Mouse (Mus musculus) heart, embryonic 11.5 days (tissue): ENCODE results near the gene Wdr95. TPM values are rescaled to one million over a fixed set of nuclear protein-coding genes. Genes with fewer than 3 reads are reported as not detected.

Source experiments
- ATAC-seq: fragments of 200-750 bp; cut with Nextera tagmentation; replicated peaks from 2 replicates; pipeline ENCODE4 v1.8.0; 2017; ENCODE audit warnings: moderate library complexity; ENCODE audit not compliant: insufficient number of reproducible peaks, low FRiP score, low TSS enrichment
- H3K27ac ChIP-seq: fragments of 300-500 bp; sonication (generic); 2 replicates; pipeline ENCODE4 v1.5.1; 2014; ENCODE audit warnings: mild to moderate bottlenecking, low read depth, low read length
- H3K27me3 ChIP-seq: fragments of 300-500 bp; sonication (generic); 2 replicates; pipeline ENCODE4 v1.6.1; 2014; ENCODE audit warnings: mild to moderate bottlenecking, low read length, mixed read lengths; ENCODE audit not compliant: control insufficient read depth, insufficient read depth
- H3K36me3 ChIP-seq: fragments of 300-500 bp; sonication (generic); 2 replicates; pipeline ENCODE4 v1.6.1; 2014; ENCODE audit warnings: mild to moderate bottlenecking, low read length, moderate library complexity, mixed read lengths; ENCODE audit not compliant: control insufficient read depth, insufficient read depth
- H3K4me1 ChIP-seq: fragments of 300-500 bp; sonication (generic); 2 replicates; pipeline ENCODE4 v1.6.1; 2014; ENCODE audit warnings: low read length; ENCODE audit not compliant: control insufficient read depth, insufficient read depth
- H3K4me2 ChIP-seq: fragments of 300-500 bp; sonication (generic); 2 replicates; pipeline ENCODE4 v1.6.1; 2014; ENCODE audit warnings: mild to moderate bottlenecking, moderate library complexity
- H3K4me3 ChIP-seq: fragments of 300-500 bp; sonication (generic); 2 replicates; pipeline ENCODE4 v1.5.1; 2014; ENCODE audit warnings: low read depth, low read length
- H3K9ac ChIP-seq: fragments of 300-500 bp; sonication (generic); 2 replicates; pipeline ENCODE4 v1.6.1; 2014; ENCODE audit warnings: mild to moderate bottlenecking, low read depth, low read length, moderate library complexity
- H3K9me3 ChIP-seq: fragments of 300-500 bp; sonication (generic); replicated peaks from 2 replicates; pipeline ENCODE4 v1.6.1; 2016; ENCODE audit warnings: low read length; ENCODE audit not compliant: control insufficient read depth
- WGBS: fragments of 180-500 bp; shearing (Covaris S2); extraction: QIAGEN DNeasy Blood & Tissue Kit; methylation state at CpG from one replicate; pipeline ENCODE4 v1.1.7; 2014; ENCODE audit not compliant: insufficient replicate concordance; 5-methylcytosine and 5-hydroxymethylcytosine counted together
- polyA plus RNA-seq: library from polyadenylated mRNA; unstranded; fragments of >200 nt; fragmentation: Nextera tagmentation; extraction: Ambion mirVana; gene quantifications from 2 replicates; pipeline ENCODE4 v1.2.1, GENCODE M21; 2014

The Wdr95 gene
- polyA plus RNA-seq, 1 experiment from 2014 or later = 0.09 TPM

- peaks cover 2% of the 10 kb centered on the region; the same call in 1 of the 2 replicates for H3K27me3 ChIP-seq
- H3K27ac ChIP-seq = no peak overlapping the region
- no peaks in the 10 kb centered on the region for H3K4me1 ChIP-seq
- no peak overlapping the region for H3K9ac ChIP-seq
- no peaks in the 10 kb centered on the region for H3K36me3 ChIP-seq
- H3K9me3 ChIP-seq = no peaks in the 10 kb centered on the region
- no peak overlapping the region; the same call in 1 of the 2 replicates for H3K4me2 ChIP-seq
- no peak overlapping the region for H3K4me3 ChIP-seq
- WGBS = 46% methylated on average over 8 of the region's 10 CpGs
- no peak for ATAC-seq
Observed at GRCm38 (mm10) chr5:149551179-149551578, 22.7 kb downstream of the Wdr95 start.

- H3K27ac ChIP-seq = no peak overlapping the region
- no peaks in the 10 kb centered on the region for H3K9me3 ChIP-seq
- no peaks in the 10 kb centered on the region for H3K4me1 ChIP-seq
- 36% methylated on average over 9 of the region's 9 CpGs for WGBS
- H3K27me3 ChIP-seq = peaks cover 2% of the 10 kb centered on the region; the same call in 1 of the 2 replicates
- no peak overlapping the region for H3K4me3 ChIP-seq
- H3K4me2 ChIP-seq = no peak overlapping the region
- ATAC-seq = no peak
- H3K36me3 ChIP-seq = no peaks in the 10 kb centered on the region
- H3K9ac ChIP-seq = no peak overlapping the region
Observed at GRCm38 (mm10) chr5:149552742-149553141, 24.3 kb downstream of the Wdr95 start.

- Histone ChIP-seq H3K27me3 (peaks cover 2% of the 10 kb centered on the region; the same call in 1 of the 2 replicates), H3K4me1 (no peaks in the 10 kb centered on the region), H3K4me2 (no peak overlapping the region), H3K27ac (no peak overlapping the region), H3K9ac (no peak overlapping the region), H3K9me3 (no peaks in the 10 kb centered on the region), H3K4me3 (no peak overlapping the region), H3K36me3 (no peaks in the 10 kb centered on the region)
- 86% methylated on average over 11 of the region's 11 CpGs for WGBS
- ATAC-seq = no peak
Observed at GRCm38 (mm10) chr5:149553373-149553772, 24.9 kb downstream of the Wdr95 start.

GRCm38 (mm10) chr5:149554397-149554796 is 25.9 kb downstream of the Wdr95 start:
- no peaks in the 10 kb centered on the region for H3K9me3 ChIP-seq
- H3K4me2 ChIP-seq = no peak overlapping the region
- no peak overlapping the region for H3K9ac ChIP-seq
- H3K4me3 ChIP-seq = no peak overlapping the region
- WGBS = 78% methylated on average over 8 of the region's 8 CpGs
- no peak for ATAC-seq
- H3K27ac ChIP-seq = no peak overlapping the region
- H3K4me1 ChIP-seq = no peaks in the 10 kb centered on the region
- H3K36me3 ChIP-seq = no peaks in the 10 kb centered on the region
- H3K27me3 ChIP-seq = peaks cover 2% of the 10 kb centered on the region; the same call in 1 of the 2 replicates

- Histone ChIP-seq H3K27ac (no peak overlapping the region), H3K4me2 (no peak overlapping the region), H3K9ac (no peak overlapping the region), H3K4me3 (no peak overlapping the region), H3K27me3 (no peaks in the 10 kb centered on the region), H3K4me1 (no peaks in the 10 kb centered on the region), H3K9me3 (no peaks in the 10 kb centered on the region), H3K36me3 (no peaks in the 10 kb centered on the region)
- ATAC-seq = no peak
- WGBS = 51% methylated on average over 11 of the region's 11 CpGs
Observed at GRCm38 (mm10) chr5:149560903-149561588, 32.6 kb downstream of the Wdr95 start.

GRCm38 (mm10) chr5:149566026-149566425 is 37.5 kb downstream of the Wdr95 start:
- no peaks in the 10 kb centered on the region for H3K36me3 ChIP-seq
- 60% methylated on average over 11 of the region's 11 CpGs for WGBS
- no peaks in the 10 kb centered on the region for H3K9me3 ChIP-seq
- no peaks in the 10 kb centered on the region for H3K27me3 ChIP-seq
- H3K4me2 ChIP-seq = no peak overlapping the region
- H3K4me1 ChIP-seq = no peaks in the 10 kb centered on the region
- H3K9ac ChIP-seq = no peak overlapping the region
- no peak overlapping the region for H3K27ac ChIP-seq
- no peak for ATAC-seq
- H3K4me3 ChIP-seq = no peak overlapping the region

- Histone ChIP-seq H3K4me2 (no peak overlapping the region), H3K27ac (no peak overlapping the region), H3K9ac (no peak overlapping the region), H3K4me3 (no peak overlapping the region), H3K4me1 (no peaks in the 10 kb centered on the region), H3K36me3 (no peaks in the 10 kb centered on the region), H3K9me3 (no peaks in the 10 kb centered on the region), H3K27me3 (no peaks in the 10 kb centered on the region)
- WGBS = 82% methylated on average over 5 of the region's 5 CpGs
- ATAC-seq = no peak
Observed at GRCm38 (mm10) chr5:149566957-149567356, 38.5 kb downstream of the Wdr95 start.

GRCm38 (mm10) chr5:149568993-149569392 is 40.5 kb downstream of the Wdr95 start:
- ATAC-seq = no peak
- Histone ChIP-seq H3K36me3 (no peaks in the 10 kb centered on the region), H3K9ac (no peak overlapping the region), H3K27me3 (no peaks in the 10 kb centered on the region), H3K27ac (no peak overlapping the region), H3K9me3 (no peaks in the 10 kb centered on the region), H3K4me3 (no peak overlapping the region), H3K4me2 (no peak overlapping the region), H3K4me1 (no peaks in the 10 kb centered on the region)
- 79% methylated on average over 13 of the region's 13 CpGs for WGBS

- peaks cover 6% of the 10 kb centered on the region; the same call in 1 of the 2 replicates for H3K4me1 ChIP-seq
- no peak overlapping the region for H3K9ac ChIP-seq
- H3K4me3 ChIP-seq = no peak overlapping the region
- no peaks in the 10 kb centered on the region for H3K36me3 ChIP-seq
- no peaks in the 10 kb centered on the region for H3K27me3 ChIP-seq
- no peak for ATAC-seq
- no peak overlapping the region for H3K4me2 ChIP-seq
- 54% methylated on average over 10 of the region's 10 CpGs for WGBS
- no peak overlapping the region for H3K27ac ChIP-seq
- no peaks in the 10 kb centered on the region for H3K9me3 ChIP-seq
Observed at GRCm38 (mm10) chr5:149576977-149577376, 48.5 kb downstream of the Wdr95 start.
